Mouse (Mus musculus): ENCODE results near the gene Srpk2.

DNA sequence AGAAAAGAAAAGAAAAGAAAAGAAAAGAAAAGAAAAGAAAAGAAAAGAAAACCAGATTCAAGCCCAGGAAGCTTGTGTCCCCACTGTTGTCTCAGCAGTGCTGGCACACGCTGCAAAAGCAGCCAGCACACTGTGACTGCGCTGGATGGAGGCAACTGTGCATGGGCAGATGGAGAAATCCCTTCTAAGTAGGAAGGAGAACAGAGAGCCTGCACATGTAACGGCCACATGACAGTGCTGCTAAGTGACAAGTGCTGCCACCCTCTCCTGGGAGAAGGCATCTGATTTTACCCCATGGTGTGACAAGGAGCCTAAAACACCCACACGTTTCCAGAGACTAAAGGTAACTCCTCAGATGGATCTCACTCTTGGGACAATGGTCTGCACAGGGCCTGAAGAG lies 166.6 kb downstream of the Srpk2 start:
- TF ChIP-seq CTCF (conservative IDR thresholded peaks at IDR 0.05 in 1 of 2, IDR thresholded peaks at IDR 0.05 in 1 of 2; ENCODE audit: low read depth in 2 of 2, low read length in 2 of 2): no peak
- TF ChIP-seq ZMIZ1 (IDR thresholded peaks at IDR 0.05; ENCODE audit: low read depth, low read length): no peak
- TF ChIP-seq POLR2AphosphoS2 (IDR thresholded peaks at IDR 0.05; ENCODE audit: low read depth, low read length): no peak
- no peak for TF ChIP-seq TCF12 (IDR thresholded peaks at IDR 0.05; ENCODE audit: low read depth, low read length)
- no peak for TF ChIP-seq CHD2 (IDR thresholded peaks at IDR 0.05; ENCODE audit: low read length)
- TF ChIP-seq ZC3H11A (IDR thresholded peaks at IDR 0.05; ENCODE audit: low read depth, low read length): no peak
- TF ChIP-seq KAT2A (IDR thresholded peaks at IDR 0.05; ENCODE audit: insufficient replicate concordance, low read length): no peak
- TF ChIP-seq SIN3A (IDR thresholded peaks at IDR 0.05; ENCODE audit: low read length): no peak
- TF ChIP-seq POLR2A (IDR thresholded peaks at IDR 0.05; ENCODE audit: low read depth, low read length): no peak
- no peak for TF ChIP-seq TBP (conservative IDR thresholded peaks at IDR 0.05; ENCODE audit: low read depth, low read length)
- TF ChIP-seq EP300 (IDR thresholded peaks at IDR 0.05; ENCODE audit: low read length): no peak
- no peak for TF ChIP-seq ETS1 (conservative IDR thresholded peaks at IDR 0.05; ENCODE audit: low read depth, low read length)
- TF ChIP-seq MEF2A (IDR thresholded peaks at IDR 0.05; ENCODE audit: borderline replicate concordance, low read depth, low read length): no peak
